Mouse (Mus musculus): ENCODE data around the gene Btn1a1.

DNA sequence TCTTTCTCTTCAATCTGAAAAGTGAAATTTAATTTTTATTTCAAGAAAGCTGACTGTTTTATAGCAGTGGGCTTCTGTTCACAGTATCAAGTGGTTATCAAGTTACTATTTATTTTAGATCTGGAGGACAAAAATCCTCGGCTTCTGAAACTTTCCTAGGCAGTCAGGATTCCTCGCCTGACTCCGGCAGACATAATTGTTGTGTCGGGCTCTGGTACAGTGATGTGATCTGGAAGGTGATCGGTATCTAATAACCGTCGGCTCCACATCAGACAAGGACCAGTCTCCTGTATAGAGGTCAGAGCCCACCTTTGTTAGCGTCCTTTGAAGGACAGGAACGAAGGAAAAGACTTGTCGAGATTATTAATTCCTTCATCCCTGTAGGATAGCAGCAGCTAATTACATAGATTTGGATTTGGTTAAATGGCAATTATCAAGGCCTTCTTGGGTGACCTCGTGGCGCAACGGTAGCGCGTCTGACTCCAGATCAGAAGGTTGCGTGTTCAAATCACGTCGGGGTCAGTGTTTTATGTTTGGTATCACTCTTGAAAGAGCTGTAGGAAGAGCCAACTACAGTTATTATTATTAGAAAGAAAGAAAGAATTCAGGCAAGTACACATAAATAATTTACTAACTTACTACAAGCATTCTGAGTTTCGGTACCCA is 32.1 kb upstream of the Btn1a1 start:
- TF ChIP-seq CTCF (IDR thresholded peaks at IDR 0.05; ENCODE audit: extremely low read depth, insufficient read depth, low read length) (no peak), POLR2A (IDR thresholded peaks at IDR 0.05; ENCODE audit: extremely low read depth, insufficient read depth, low read length) (no peak)

All from cortical plate, adult 2 months (tissue).